ENCODE assay signal across 13 mouse cellular contexts in genomic region chr13:98637145-98637544, GRCm38 (mm10). TPM values are rescaled to one million over a fixed set of nuclear protein-coding genes. Genes with fewer than 3 reads are reported as not detected.
DNase-seq lines count a peak whose midpoint lies in the region; ATAC-seq and TF ChIP-seq lines count a peak whose summit lies in the region.
"Had no signal": no experiment of that assay in that cellular context is flagged by ENCODE, and none has a peak within 500 bp of the region (broad histone marks: within the 10 kb centered on the region; RNA-seq: fewer than 3 reads in every experiment).

TSS of gene Tmem174 (minus strand) at chr13:98637410.

- 71% methylated on average over 12 of the region's 12 CpGs for WGBS in heart, postnatal 0 days
- whole genome bisulfite sequencing in heart, adult 2 months = 84% methylated on average over 12 of the region's 12 CpGs
- WGBS in intestine, embryonic 15.5 days = 82% methylated on average over 12 of the region's 12 CpGs
- WGBS in kidney, embryonic 14.5 days = 91% methylated on average over 12 of the region's 12 CpGs
- 83% methylated on average over 12 of the region's 12 CpGs for WGBS in small intestine, adult 2 months

- no peak for ATAC-seq in heart, postnatal 0 days (ENCODE audit: insufficient read depth, low read depth)
- ATAC-seq in intestine, embryonic 15.5 days = no peak
- ATAC-seq in kidney, embryonic 14.5 days (ENCODE audit: low FRiP score, low TSS enrichment) = no peak
- ATAC-seq: forebrain, embryonic 15.5 days had no signal

- TF ChIP-seq POLR2A in heart, adult 2 months (IDR thresholded peaks at IDR 0.05; ENCODE audit: insufficient read depth, low read depth, low read length) = no peak
- no peak for TF ChIP-seq POLR2A in small intestine, adult 2 months (IDR thresholded peaks at IDR 0.05; ENCODE audit: low read depth, low read length)

- intact Hi-C loops in heart, adult 2 months (cut with DNase I) = no loop called here

- H3K4me1 ChIP-seq in heart, postnatal 0 days (ENCODE audit: control insufficient read depth, insufficient read depth) = peaks cover 4% of the 10 kb centered on the region; the same call in 1 of the 2 replicates
- H3K4me1 ChIP-seq in heart, adult 2 months (ENCODE audit: control insufficient read depth, insufficient read depth, low read length) = no peaks in the 10 kb centered on the region
- H3K4me1 ChIP-seq in intestine, embryonic 15.5 days (replicated peaks) = 0 out of 2 replicates have a peak, but pooled peaks cover 4% of the 10 kb centered on the region
- peaks cover 10% of the 10 kb centered on the region; the same call in 1 of the 2 replicates for H3K4me1 ChIP-seq in kidney, embryonic 14.5 days (ENCODE audit: control insufficient read depth, insufficient read depth, low read length)
- H3K4me1 ChIP-seq in small intestine, adult 2 months (ENCODE audit: control insufficient read depth, insufficient read depth, insufficient read length, low read length) = peaks cover 25% of the 10 kb centered on the region; the same call in 1 of the 2 replicates
- H3K4me1 ChIP-seq: embryonic facial prominence, embryonic 15.5 days; forebrain, embryonic 15.5 days had no signal

- no peaks in the 10 kb centered on the region for H3K36me3 ChIP-seq in heart, postnatal 0 days (replicated peaks; ENCODE audit: control insufficient read depth, insufficient read depth, low read length)
- H3K36me3 ChIP-seq in heart, adult 2 months (ENCODE audit: control insufficient read depth, insufficient read depth, low read length) = no peaks in the 10 kb centered on the region
- H3K36me3 ChIP-seq in intestine, embryonic 15.5 days = no peaks in the 10 kb centered on the region
- H3K36me3 ChIP-seq in kidney, embryonic 14.5 days (ENCODE audit: control insufficient read depth, insufficient read depth, low read length) = no peaks in the 10 kb centered on the region
- no peaks in the 10 kb centered on the region for H3K36me3 ChIP-seq in small intestine, adult 2 months (ENCODE audit: control insufficient read depth, insufficient read depth, low read length)
- H3K36me3 ChIP-seq: embryonic facial prominence, embryonic 15.5 days; forebrain, embryonic 15.5 days had no signal

- H3K9me3 ChIP-seq in heart, postnatal 0 days (replicated peaks; ENCODE audit: control insufficient read depth, low read length) = no peaks in the 10 kb centered on the region
- no peaks in the 10 kb centered on the region for H3K9me3 ChIP-seq in intestine, embryonic 15.5 days
- H3K9me3 ChIP-seq in kidney, embryonic 14.5 days (ENCODE audit: control insufficient read depth, low read length) = peaks cover 5% of the 10 kb centered on the region; the same call in 1 of the 2 replicates
- H3K9me3 ChIP-seq: embryonic facial prominence, embryonic 15.5 days; forebrain, embryonic 15.5 days had no signal

- H3K4me3 ChIP-seq in heart, postnatal 0 days (ENCODE audit: low read depth, low read length) = no peak within 1 kb of the TSS; the same call in none of the 2 replicates
- no peak within 1 kb of the TSS for H3K4me3 ChIP-seq in heart, adult 2 months
- no peak within 1 kb of the TSS for H3K4me3 ChIP-seq in intestine, embryonic 15.5 days (replicated peaks)
- H3K4me3 ChIP-seq in kidney, embryonic 14.5 days (ENCODE audit: low read length) = 0 out of 2 replicates have a peak within 1 kb of the TSS, but pooled peaks have one; percentile 1
- H3K4me3 ChIP-seq in small intestine, adult 2 months (ENCODE audit: low read depth, low read length) = no peak within 1 kb of the TSS
- H3K4me3 ChIP-seq: embryonic facial prominence, embryonic 15.5 days; forebrain, embryonic 15.5 days had no signal

- H3K79me2 ChIP-seq in heart, adult 2 months (replicated peaks; ENCODE audit: control insufficient read depth, insufficient read depth, low read length) = no peaks in the 10 kb centered on the region

- H3K4me2 ChIP-seq in heart, postnatal 0 days (ENCODE audit: low read depth, low read length) = peak within 1 kb of the TSS; percentile 33
- H3K4me2 ChIP-seq in intestine, embryonic 15.5 days (replicated peaks) = no peak within 1 kb of the TSS
- 0 out of 2 replicates have a peak within 1 kb of the TSS, but pooled peaks have one; percentile 8 for H3K4me2 ChIP-seq in kidney, embryonic 14.5 days (replicated peaks; ENCODE audit: low read depth, low read length)
- H3K4me2 ChIP-seq: embryonic facial prominence, embryonic 15.5 days; forebrain, embryonic 15.5 days had no signal

- no peak within 1 kb of the TSS for H3K27ac ChIP-seq in heart, postnatal 0 days (ENCODE audit: low read depth)
- H3K27ac ChIP-seq in heart, adult 2 months = no peak within 1 kb of the TSS
- H3K27ac ChIP-seq in intestine, embryonic 15.5 days = peak within 1 kb of the TSS; percentile 86
- peak within 1 kb of the TSS; percentile 44; the same call in 1 of the 2 replicates for H3K27ac ChIP-seq in kidney, embryonic 14.5 days (ENCODE audit: low read depth, low read length)
- H3K27ac ChIP-seq in small intestine, adult 2 months (ENCODE audit: insufficient read depth, low read depth, low read length) = peak within 1 kb of the TSS; percentile 90
- H3K27ac ChIP-seq: embryonic facial prominence, embryonic 15.5 days; forebrain, embryonic 15.5 days had no signal

- DNase-seq in heart, postnatal 0 days (ENCODE audit: low spot score) = no peak
- DNase-seq in heart, adult 2 months = no peak
- DNase-seq in cerebellum, postnatal 25 days = no peak
- no peak for DNase-seq in adrenal gland, postnatal 36 days
- DNase-seq: lung, adult 2 months had no signal

- TF ChIP-seq CTCF in heart, postnatal 0 days (IDR thresholded peaks at IDR 0.05; ENCODE audit: low read depth) = no peak
- no peak for TF ChIP-seq CTCF in heart, adult 2 months (IDR thresholded peaks at IDR 0.05)
- TF ChIP-seq CTCF in small intestine, adult 2 months (IDR thresholded peaks at IDR 0.05; ENCODE audit: extremely low read depth, insufficient read length, insufficient replicate concordance, low read depth, low read length) = no peak

- TF ChIP-seq EP300 in heart, postnatal 0 days (IDR thresholded peaks at IDR 0.05; ENCODE audit: low read depth) = no peak
- no peak for TF ChIP-seq EP300 in heart, adult 2 months (IDR thresholded peaks at IDR 0.05; ENCODE audit: insufficient read depth, low read depth, low read length)

- H3K27me3 ChIP-seq in heart, postnatal 0 days (ENCODE audit: control insufficient read depth, insufficient read depth, low read length) = peaks cover 17% of the 10 kb centered on the region
- H3K27me3 ChIP-seq in heart, adult 2 months (ENCODE audit: control insufficient read depth, insufficient read depth, low read length) = no peaks in the 10 kb centered on the region
- no peaks in the 10 kb centered on the region for H3K27me3 ChIP-seq in intestine, embryonic 15.5 days (replicated peaks)
- H3K27me3 ChIP-seq in kidney, embryonic 14.5 days (ENCODE audit: control insufficient read depth, insufficient read depth, low read length) = no peaks in the 10 kb centered on the region
- H3K27me3 ChIP-seq in small intestine, adult 2 months (ENCODE audit: control insufficient read depth, insufficient read depth, low read length) = no peaks in the 10 kb centered on the region
- H3K27me3 ChIP-seq: embryonic facial prominence, embryonic 15.5 days; forebrain, embryonic 15.5 days had no signal

- H3K9ac ChIP-seq in heart, postnatal 0 days (replicated peaks; ENCODE audit: low read depth, low read length) = no peak within 1 kb of the TSS
- H3K9ac ChIP-seq in heart, adult 2 months (ENCODE audit: low read depth, low read length) = no peak within 1 kb of the TSS
- H3K9ac ChIP-seq in intestine, embryonic 15.5 days = no peak within 1 kb of the TSS
- H3K9ac ChIP-seq in kidney, embryonic 14.5 days (ENCODE audit: low read depth, low read length) = no peak within 1 kb of the TSS
- H3K9ac ChIP-seq: embryonic facial prominence, embryonic 15.5 days; forebrain, embryonic 15.5 days had no signal

RNA-seq across cellular contexts. Expression of gene Tmem174, which starts in this region (rescaled TPM):
- not detected in 2 replicates for total RNA-seq in heart, postnatal 0 days (2014; rRNA removed; ENCODE audit: low replicate concordance)
- not detected in 2 replicates for polyA plus RNA-seq in heart, postnatal 0 days (2015; fragmentation: Nextera tagmentation; extraction: Ambion mirVana)
- not detected for total RNA-seq in heart, adult 2 months (2021)
- not detected in 2 replicates for polyA plus RNA-seq in heart, adult 2 months (2012; rRNA removed)
- polyA plus RNA-seq in intestine, embryonic 15.5 days (2015; fragmentation: Nextera tagmentation; extraction: Ambion mirVana) = 0.06 and 0.09 TPM in 2 replicates
- polyA plus RNA-seq in kidney, embryonic 14.5 days (2014; fragmentation: Nextera tagmentation; extraction: Ambion mirVana) = 4.4 and 9.3 TPM in 2 replicates
- 0.08 TPM in 1 of 2 replicates, not detected in the other for polyA plus RNA-seq in small intestine, adult 2 months (2012; rRNA removed)
- not detected for total RNA-seq in adrenal gland, postnatal 36 days (2021)
- total RNA-seq: gastrocnemius, adult 8-10 months; hematopoietic stem cell, adult 5-6 weeks had no signal
- polyA plus RNA-seq: forebrain, embryonic 15.5 days; limb, embryonic 14.5 days; lung, adult 2 months had no signal

Comparison
In these comparisons a context has a peak if more than half of its experiments do, and no peak if none do; other contexts are left out.
1. H3K27ac ChIP-seq: peak in intestine, embryonic 15.5 days (single experiment), kidney, embryonic 14.5 days (single experiment) and small intestine, adult 2 months (single experiment); none in heart, postnatal 0 days (single experiment) and heart, adult 2 months (single experiment).